Mouse (Mus musculus) left cerebral cortex, adult 18-20 months (tissue): ENCODE measurements at regions not wholly inside any gene's neighbourhood (a gene's known extent, or its start where the extent isn't known, plus 50 kb on each side); places are given as distances from the start of the nearest gene placed in this dataset.
A peak's percentile ranks its signal among the peaks of the same experiment; 100 is the strongest.

ENCODE experiments used
- DNase-seq, 2 experiments: peaks; one replicate each; pipeline ENCODE4 v3.0.0; 2021 to 2022; ENCODE audit warnings: low spot score in 2 of 2, mixed read lengths in 1 of 2

- no peak for DNase-seq
Observed at GRCm38 (mm10) chr14:71231223-71231815, 631.7 kb upstream of the Fam160b2 start.

GRCm38 (mm10) chr14:71230484-71231188, 631.0 kb upstream of the Fam160b2 start:
- DNase-seq, result peak in 1 of 2 experiments; percentile 7

- no peak for DNase-seq
Observed at GRCm38 (mm10) chr14:71229955-71230354, 630.3 kb upstream of the Fam160b2 start.

GRCm38 (mm10) chr14:71228894-71229446, 629.3 kb upstream of the Fam160b2 start:
- no peak for DNase-seq

DNA sequence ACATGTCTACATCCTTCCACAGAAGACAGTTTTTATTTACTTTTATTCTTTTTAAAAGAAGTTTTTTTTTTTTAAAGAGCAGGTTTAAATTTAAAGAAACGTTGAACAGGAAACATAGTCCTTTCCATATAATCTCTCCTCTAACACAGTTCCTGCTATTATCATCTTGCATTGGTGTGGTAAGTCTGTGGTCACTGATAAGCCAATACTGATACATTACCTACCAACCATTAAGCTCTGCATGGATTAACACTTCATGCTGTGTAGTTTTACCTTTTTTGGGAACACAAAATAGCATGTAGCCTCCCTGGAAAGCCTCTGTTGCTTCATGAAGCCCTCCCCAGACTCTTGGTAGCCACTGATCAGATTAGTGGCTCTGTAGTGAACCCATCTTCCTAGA, 617.4 kb upstream of the Fam160b2 start:
- no peak for DNase-seq

- no peak for DNase-seq
Observed at GRCm38 (mm10) chr14:71211359-71211978, 611.8 kb upstream of the Fam160b2 start.

GRCm38 (mm10) chr14:71203459-71203858, 603.8 kb upstream of the Fam160b2 start:
- DNase-seq, result no peak

- DNase-seq, result no peak
Observed at GRCm38 (mm10) chr14:71200917-71201316, 601.3 kb upstream of the Fam160b2 start.

DNA sequence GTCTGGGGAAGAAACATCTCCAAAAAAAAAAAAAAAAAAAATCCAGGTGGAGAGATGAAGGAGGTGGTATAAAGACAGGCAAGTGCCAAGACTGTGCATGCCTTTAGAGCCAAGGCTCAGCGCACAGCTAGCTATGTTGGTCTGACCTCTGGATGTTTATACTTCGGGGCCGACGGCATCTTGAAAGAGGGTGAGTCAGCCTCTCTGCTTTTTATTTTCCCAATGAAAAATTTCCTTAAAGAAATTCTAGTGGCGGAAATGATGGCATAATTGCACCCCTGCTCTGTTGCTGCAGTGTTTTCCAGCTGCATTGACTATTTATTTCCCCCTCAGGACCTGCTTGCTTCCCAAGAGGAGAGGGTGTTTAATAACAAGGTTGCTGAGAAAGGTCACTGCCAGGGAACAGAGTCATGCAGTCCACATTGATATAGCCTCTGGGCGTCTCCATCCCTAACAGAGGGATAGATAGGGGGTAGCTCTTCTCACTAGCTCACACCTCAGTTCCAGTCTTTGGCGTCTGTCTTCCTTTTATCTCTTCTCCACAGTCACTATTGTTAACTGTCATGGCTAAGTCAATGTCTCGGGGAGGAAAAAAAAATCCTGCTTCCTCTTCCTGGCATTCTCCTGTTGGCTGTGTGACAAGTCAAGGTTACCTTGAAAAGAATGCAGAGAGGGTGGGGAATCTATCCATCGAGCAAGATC, 599.7 kb upstream of the Fam160b2 start:
- DNase-seq, result no peak

- DNase-seq, result no peak
Observed at GRCm38 (mm10) chr14:71194219-71194618, 594.6 kb upstream of the Fam160b2 start.

DNA sequence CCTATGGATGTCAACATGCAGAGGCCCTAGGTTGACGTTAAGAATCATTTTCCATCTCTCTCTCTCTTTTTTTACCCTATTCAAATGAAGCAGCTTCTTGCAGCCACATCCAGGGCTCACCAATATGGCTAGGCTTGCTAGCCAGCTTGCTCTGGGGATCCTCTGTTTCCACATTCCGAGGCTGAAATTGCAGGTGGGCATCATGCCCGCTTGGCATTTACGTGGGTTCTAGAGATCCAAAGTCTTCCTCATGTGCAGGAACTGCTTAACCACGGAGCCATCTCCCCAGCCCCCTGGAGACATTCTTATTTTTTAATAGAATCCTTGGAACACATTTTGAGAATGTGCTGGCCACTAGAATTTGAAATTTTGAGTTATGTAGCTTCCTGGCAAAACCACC, 592.9 kb upstream of the Fam160b2 start:
- no peak for DNase-seq

DNA sequence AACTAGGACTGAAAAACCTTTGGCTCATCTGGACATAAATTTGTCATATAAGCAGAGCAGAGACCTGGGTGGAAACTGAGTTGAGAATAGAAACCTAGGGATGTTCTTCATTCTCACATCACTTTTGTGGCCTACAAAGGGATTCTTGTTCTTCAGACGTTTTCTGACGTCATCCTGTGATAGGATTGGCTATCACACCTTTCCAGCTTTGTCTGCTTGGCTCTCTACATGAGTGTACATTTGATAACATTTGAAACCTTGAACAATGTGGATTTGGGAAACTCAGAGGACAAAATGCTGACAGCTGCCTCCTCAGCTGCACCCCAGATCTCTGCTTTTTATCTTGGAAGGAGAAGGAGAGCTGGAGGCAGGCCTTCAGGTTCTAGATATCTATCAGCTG, 589.7 kb upstream of the Fam160b2 start:
- no peak for DNase-seq

DNA sequence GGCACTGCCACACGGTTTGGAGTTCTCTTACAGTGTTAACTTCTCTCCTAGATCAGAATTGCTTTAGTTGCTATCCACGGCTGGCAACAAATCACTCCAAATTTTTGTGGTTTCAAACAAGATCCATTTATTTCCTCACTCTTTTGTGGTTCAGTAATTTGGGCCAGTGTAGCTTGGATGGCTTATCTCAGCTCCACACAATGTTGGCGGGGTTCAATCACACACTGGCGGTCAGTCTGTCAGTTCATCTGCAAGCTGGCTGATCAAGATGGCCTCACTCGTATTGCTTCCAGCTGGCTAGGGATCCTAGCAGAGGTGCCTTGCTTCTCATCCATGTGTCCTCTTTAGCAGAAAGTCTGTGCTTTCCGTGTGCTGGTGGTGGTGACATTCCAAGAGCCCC, 577.7 kb upstream of the Fam160b2 start:
- DNase-seq, result no peak

- DNase-seq, result no peak
Observed at GRCm38 (mm10) chr14:71174175-71174574, 574.5 kb upstream of the Fam160b2 start.

DNA sequence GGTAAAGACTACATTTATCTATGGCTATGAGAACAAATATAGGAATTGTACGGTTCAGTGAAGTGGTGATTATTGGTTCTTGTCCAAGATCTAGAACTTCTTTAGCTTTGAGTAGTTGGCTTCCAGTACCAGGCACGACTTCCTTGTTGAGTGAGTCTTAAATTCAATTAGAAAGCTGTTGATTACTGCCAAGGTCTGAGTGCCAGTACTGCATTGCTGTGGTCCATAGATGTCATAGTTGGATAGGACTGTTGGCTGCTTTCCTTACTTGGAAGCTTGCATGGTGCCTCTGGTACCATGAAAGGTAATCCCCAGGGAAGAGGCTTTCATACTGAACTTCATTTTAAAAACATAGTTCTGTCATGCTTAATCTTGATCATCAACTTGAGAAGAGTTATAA, 559.9 kb upstream of the Fam160b2 start:
- DNase-seq, result no peak

DNA sequence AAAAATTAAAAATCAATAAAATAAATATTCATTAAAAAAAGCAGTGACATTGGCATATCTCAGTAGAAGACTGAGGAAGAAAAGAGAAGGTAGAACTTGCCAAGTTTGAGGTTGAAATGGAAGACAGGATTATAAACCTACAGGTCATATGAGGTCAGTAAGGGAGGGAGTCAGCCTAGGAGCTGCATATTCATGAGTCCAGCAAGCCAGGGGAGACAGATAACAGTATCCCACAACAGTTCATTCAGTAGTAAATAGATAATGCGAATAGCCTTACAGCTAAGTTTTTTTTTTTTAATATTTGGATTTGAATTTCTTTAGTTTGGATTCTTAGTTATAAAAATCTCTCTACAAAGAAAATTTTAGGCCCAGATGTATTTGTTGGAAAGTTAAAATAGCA, 542.8 kb upstream of the Fam160b2 start:
- no peak for DNase-seq

DNA sequence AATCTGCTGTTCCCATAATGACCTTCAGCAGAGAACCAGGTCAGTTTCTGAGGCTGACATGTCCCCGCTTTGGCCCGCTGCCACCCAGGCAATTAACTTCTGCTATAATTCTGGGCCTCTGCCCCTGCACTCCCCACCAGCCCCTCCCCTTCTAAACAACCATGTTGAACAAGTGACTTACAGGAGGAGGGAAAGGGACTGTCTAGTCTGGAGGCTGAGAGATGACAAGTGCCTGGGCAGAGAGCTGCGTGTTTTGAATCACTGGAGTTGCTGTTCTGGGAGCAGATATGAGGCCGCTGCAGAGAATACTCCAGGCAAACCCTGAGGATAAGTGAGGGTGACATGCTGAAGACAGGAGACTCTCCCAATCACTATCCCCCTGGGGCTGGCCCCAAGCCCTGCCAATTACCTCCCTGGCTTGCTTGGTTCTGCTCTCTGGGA, 530.2 kb upstream of the Fam160b2 start:
- no peak for DNase-seq

DNA sequence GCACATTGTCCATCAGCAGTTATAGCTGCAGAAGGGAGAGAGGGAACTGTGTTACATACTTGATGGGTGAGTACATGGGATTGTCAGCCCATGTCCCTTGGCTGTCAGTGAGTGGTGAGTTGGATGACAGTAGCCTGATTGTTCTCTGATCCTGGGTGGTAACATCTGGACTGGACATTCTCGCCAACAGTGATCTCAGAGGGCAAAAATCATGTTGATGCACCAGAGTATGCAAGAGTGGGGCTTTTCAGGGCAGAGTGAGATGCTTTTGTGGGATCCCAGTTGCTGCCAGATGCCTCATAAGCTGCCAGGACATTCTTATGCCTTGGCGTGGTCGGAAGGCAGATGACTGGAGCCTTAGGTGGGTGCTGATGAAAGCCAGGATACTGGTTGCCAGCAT, 528.9 kb upstream of the Fam160b2 start:
- peak in 1 of 2 experiments; percentile 5 for DNase-seq

GRCm38 (mm10) chr14:71118681-71119080, 519.0 kb upstream of the Fam160b2 start:
- peak in 1 of 2 experiments; percentile 8 for DNase-seq

- no peak for DNase-seq
Observed at GRCm38 (mm10) chr14:71115798-71116432, 516.3 kb upstream of the Fam160b2 start.
